Mouse (Mus musculus): ENCODE measurements at regions not wholly inside any gene's neighbourhood (a gene's known extent, or its start where the extent isn't known, plus 50 kb on each side); places are given as distances from the start of the nearest gene placed in this dataset.

- Histone ChIP-seq H3K27me3 (ENCODE audit: control insufficient read depth in 1 of 2, insufficient read depth in 2 of 2, low read length in 2 of 2) (no peaks in the 10 kb centered on the region), H3K9ac (ENCODE audit: control insufficient read depth, low read depth, low read length, poor library complexity, severe bottlenecking) (no peak overlapping the region), H3K36me3 (ENCODE audit: control insufficient read depth in 1 of 2, insufficient read depth in 2 of 2, low read length in 2 of 2) (no peaks in the 10 kb centered on the region), H3K9me3 (replicated peaks; ENCODE audit: insufficient read depth, low read length) (no peaks in the 10 kb centered on the region), H3K27ac (ENCODE audit: control insufficient read depth, low read depth, low read length) (no peak overlapping the region), H3K4me1 (ENCODE audit: control insufficient read depth in 1 of 2, insufficient read depth in 2 of 2, low read length in 2 of 2) (no peaks in the 10 kb centered on the region), H3K79me2 (ENCODE audit: control insufficient read depth, insufficient read depth, low read length, poor library complexity) (no peaks in the 10 kb centered on the region), H3K4me3 (ENCODE audit: control insufficient read depth in 1 of 2, insufficient read depth in 1 of 2, low read depth in 2 of 2, low read length in 2 of 2) (no peak overlapping the region)
- TF ChIP-seq SMC3 (IDR thresholded peaks at IDR 0.05; ENCODE audit: low read depth, low read length), result peak; percentile 82
- TF ChIP-seq CTCF (IDR thresholded peaks at IDR 0.05 in 2 of 3, conservative IDR thresholded peaks at IDR 0.05 in 1 of 3; ENCODE audit: control insufficient read depth in 1 of 3, insufficient read depth in 1 of 3, low read depth in 2 of 3, low read length in 3 of 3, poor library complexity in 1 of 3, severe bottlenecking in 1 of 3), result peak; percentile 71 to 77 (median 73)
- no peak for TF ChIP-seq POLR2A (IDR thresholded peaks at IDR 0.05; ENCODE audit: control insufficient read depth in 1 of 2, insufficient read depth in 1 of 2, low read depth in 1 of 2, low read length in 2 of 2, poor library complexity in 1 of 2)
- peak; percentile 77 for TF ChIP-seq RAD21 (IDR thresholded peaks at IDR 0.05; ENCODE audit: low read depth, low read length)
- TF ChIP-seq ZC3H11A (IDR thresholded peaks at IDR 0.05; ENCODE audit: low read depth, low read length), result peak; percentile 60
- TF ChIP-seq POLR2AphosphoS5 (IDR thresholded peaks at IDR 0.05; ENCODE audit: borderline replicate concordance, low read depth, low read length), result peak; percentile 67; the same call in 1 of the 2 replicates
- no peak for TF ChIP-seq MAFK (IDR thresholded peaks at IDR 0.05; ENCODE audit: borderline replicate concordance, low read depth, low read length)
- peak; percentile 57 for DNase-seq (ENCODE audit: low read depth, low spot score)
These were observed 114.6 kb upstream of the Vmn1r2 start for GRCm38 (mm10) chr4:3052314-3053059.

DNA sequence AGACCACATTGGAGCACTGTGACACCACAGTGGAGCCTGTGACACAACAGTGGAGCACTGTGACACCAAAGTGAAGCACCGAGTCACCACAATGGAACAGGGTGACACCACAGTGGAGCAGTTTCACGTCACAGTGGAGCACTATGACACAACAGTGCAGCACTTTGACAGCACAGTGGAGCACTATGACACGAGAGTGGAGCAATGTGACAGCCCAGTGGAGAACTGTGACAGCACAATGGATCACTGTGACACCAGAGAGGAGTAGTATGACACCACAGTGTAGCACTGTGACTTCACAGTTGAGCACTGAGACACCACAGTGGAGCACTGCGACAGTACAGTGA is 114.1 kb upstream of the Vmn1r2 start:
- H3K4me1 ChIP-seq (ENCODE audit: control insufficient read depth in 1 of 2, insufficient read depth in 2 of 2, low read length in 2 of 2), result no peaks in the 10 kb centered on the region
- H3K27ac ChIP-seq (ENCODE audit: control insufficient read depth, low read depth, low read length), result no peak overlapping the region
- no peak overlapping the region for H3K9ac ChIP-seq (ENCODE audit: control insufficient read depth, low read depth, low read length, poor library complexity, severe bottlenecking)
- no peaks in the 10 kb centered on the region for H3K79me2 ChIP-seq (ENCODE audit: control insufficient read depth, insufficient read depth, low read length, poor library complexity)
- H3K27me3 ChIP-seq (ENCODE audit: control insufficient read depth in 1 of 2, insufficient read depth in 2 of 2, low read length in 2 of 2), result no peaks in the 10 kb centered on the region
- no peak for DNase-seq (ENCODE audit: low read depth, low spot score)
- TF ChIP-seq KAT2A (conservative IDR thresholded peaks at IDR 0.05; ENCODE audit: low read depth, low read length) (no peak), MAFK (IDR thresholded peaks at IDR 0.05; ENCODE audit: borderline replicate concordance, low read depth, low read length) (no peak), ETS1 (IDR thresholded peaks at IDR 0.05; ENCODE audit: low read depth, low read length) (no peak), TCF12 (IDR thresholded peaks at IDR 0.05; ENCODE audit: low read depth, low read length) (no peak), EP300 (IDR thresholded peaks at IDR 0.05; ENCODE audit: low read depth in 1 of 2, low read length in 2 of 2) (no peak), UBTF (IDR thresholded peaks at IDR 0.05; ENCODE audit: borderline replicate concordance, insufficient read depth, low read depth, low read length) (no peak), ELF1 (IDR thresholded peaks at IDR 0.05; ENCODE audit: low read depth, low read length) (no peak), RAD21 (IDR thresholded peaks at IDR 0.05; ENCODE audit: low read depth, low read length) (no peak), NRF1 (IDR thresholded peaks at IDR 0.05; ENCODE audit: insufficient read depth, low read depth, low read length, poor library complexity, severe bottlenecking) (no peak), NELFE (IDR thresholded peaks at IDR 0.05; ENCODE audit: low read depth, low read length) (no peak), MYC (IDR thresholded peaks at IDR 0.05; ENCODE audit: low read depth, low read length) (no peak), SMC3 (IDR thresholded peaks at IDR 0.05; ENCODE audit: low read depth, low read length) (no peak), ZKSCAN1 (IDR thresholded peaks at IDR 0.05; ENCODE audit: low read depth, low read length) (no peak)
- H3K9me3 ChIP-seq (replicated peaks; ENCODE audit: insufficient read depth, low read length), result no peaks in the 10 kb centered on the region
- no peak overlapping the region for H3K4me3 ChIP-seq (ENCODE audit: control insufficient read depth in 1 of 2, insufficient read depth in 1 of 2, low read depth in 2 of 2, low read length in 2 of 2)
- no peaks in the 10 kb centered on the region for H3K36me3 ChIP-seq (ENCODE audit: control insufficient read depth in 1 of 2, insufficient read depth in 2 of 2, low read length in 2 of 2)

All from MEL (cell line).